Mouse (Mus musculus) intestine, embryonic 16.5 days (tissue): ENCODE measurements at regions not wholly inside any gene's neighbourhood (a gene's known extent, or its start where the extent isn't known, plus 50 kb on each side); places are given as distances from the start of the nearest gene placed in this dataset.
"Not testable (repeated sequence)": the region's sequence is repeated elsewhere in the genome, so short reads cannot be mapped to it uniquely, and the experiment has no call there.

Experiments
- ATAC-seq: fragments of 200-750 bp; cut with Nextera tagmentation; 2 replicates; pipeline ENCODE4 v1.8.0; 2017; ENCODE audit warnings: moderate TSS enrichment, moderate library complexity
- H3K27ac ChIP-seq: fragments of 300-500 bp; sonication (generic); 2 replicates; pipeline ENCODE4 v1.5.1; 2014; ENCODE audit warnings: mild to moderate bottlenecking, low read length
- H3K27me3 ChIP-seq: fragments of 300-500 bp; sonication (generic); replicated peaks from 2 replicates; pipeline ENCODE4 v1.6.1; 2014; ENCODE audit warnings: low read length, control low read depth, mixed read lengths; ENCODE audit not compliant: control insufficient read depth, insufficient read depth
- H3K36me3 ChIP-seq: fragments of 300-500 bp; sonication (generic); 2 replicates; pipeline ENCODE4 v1.6.1; 2014; ENCODE audit warnings: low read length, control low read depth; ENCODE audit not compliant: control insufficient read depth, insufficient read depth
- H3K4me1 ChIP-seq: fragments of 300-500 bp; sonication (generic); 2 replicates; pipeline ENCODE4 v1.6.1; 2014; ENCODE audit warnings: low read length, control low read depth, mixed read lengths; ENCODE audit not compliant: control insufficient read depth, insufficient read depth
- H3K4me2 ChIP-seq: fragments of 300-500 bp; sonication (generic); 2 replicates; pipeline ENCODE4 v1.6.1; 2014; ENCODE audit warnings: low read depth, low read length, control low read depth
- H3K4me3 ChIP-seq: fragments of 300-500 bp; sonication (generic); 2 replicates; pipeline ENCODE4 v1.5.1; 2014; ENCODE audit warnings: mild to moderate bottlenecking, low read length
- H3K9ac ChIP-seq: fragments of 300-500 bp; sonication (generic); 2 replicates; pipeline ENCODE4 v1.6.1; 2014; ENCODE audit warnings: low read depth, low read length
- H3K9me3 ChIP-seq: fragments of 300-500 bp; sonication (generic); 2 replicates; pipeline ENCODE4 v1.6.1; 2016; ENCODE audit warnings: low read length, control low read depth; ENCODE audit not compliant: control insufficient read depth
- WGBS: fragments of 180-500 bp; shearing (Covaris S2); extraction: QIAGEN DNeasy Blood & Tissue Kit; methylation state at CpG from one replicate; pipeline ENCODE4 v1.1.7; 2014; 5-methylcytosine and 5-hydroxymethylcytosine counted together

DNA sequence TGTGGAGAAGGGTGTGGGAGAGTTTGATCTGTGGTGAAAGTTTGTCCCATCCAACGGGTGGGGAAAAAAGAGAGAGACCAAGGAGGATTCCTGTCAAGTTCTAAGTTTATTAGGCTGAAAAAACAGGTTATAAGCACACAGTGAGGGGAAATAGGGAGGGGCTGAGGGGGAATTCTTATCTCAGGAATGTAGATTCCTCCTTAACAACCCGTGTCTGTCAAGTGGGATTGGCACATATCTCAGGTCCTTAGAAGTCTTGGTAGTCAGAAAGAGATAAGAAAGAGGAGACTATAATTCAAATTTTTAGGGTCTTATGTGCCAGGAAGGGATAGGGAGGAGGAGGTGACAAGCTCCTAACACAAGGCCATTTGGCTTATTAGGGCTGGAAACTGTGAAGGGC is 128.9 kb downstream of the 5530400C23Rik start:
- H3K4me1 ChIP-seq = no peaks in the 10 kb centered on the region
- H3K4me2 ChIP-seq = no peak overlapping the region
- no peaks in the 10 kb centered on the region for H3K27me3 ChIP-seq
- no peak overlapping the region for H3K27ac ChIP-seq
- H3K9me3 ChIP-seq = no peaks in the 10 kb centered on the region
- 0 out of 2 replicates have a peak, but pooled peaks have one; percentile 56 for ATAC-seq
- WGBS = 27% methylated on average over 2 of the region's 2 CpGs
- no peaks in the 10 kb centered on the region for H3K36me3 ChIP-seq
- H3K9ac ChIP-seq = no peak overlapping the region
- no peak overlapping the region for H3K4me3 ChIP-seq

DNA sequence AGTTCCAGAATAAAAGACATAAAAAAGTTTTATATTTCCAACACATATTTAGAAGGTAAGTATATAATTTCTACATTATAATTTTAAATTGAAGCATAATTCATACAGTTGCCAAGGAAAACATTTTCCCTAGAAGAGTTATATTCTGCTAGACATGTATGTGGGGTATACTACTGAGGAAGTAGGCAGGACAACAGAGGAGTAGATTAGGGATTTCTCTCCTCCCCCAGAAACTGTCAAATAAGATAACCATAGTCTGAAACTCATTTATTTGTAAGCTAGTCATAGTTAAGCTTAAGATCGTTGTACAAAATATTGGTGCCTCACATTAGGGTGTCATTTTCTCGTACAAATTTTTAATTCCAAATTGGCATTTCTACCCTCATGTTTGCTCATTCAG is 139.7 kb downstream of the 5530400C23Rik start:
- Histone ChIP-seq H3K9me3 (no peaks in the 10 kb centered on the region), H3K27me3 (no peaks in the 10 kb centered on the region), H3K36me3 (no peaks in the 10 kb centered on the region), H3K4me3 (no peak overlapping the region), H3K9ac (no peak overlapping the region), H3K27ac (no peak overlapping the region), H3K4me1 (no peaks in the 10 kb centered on the region), H3K4me2 (no peak overlapping the region)
- WGBS = 80% methylated on average over 2 of the region's 2 CpGs
- ATAC-seq = no peak

DNA sequence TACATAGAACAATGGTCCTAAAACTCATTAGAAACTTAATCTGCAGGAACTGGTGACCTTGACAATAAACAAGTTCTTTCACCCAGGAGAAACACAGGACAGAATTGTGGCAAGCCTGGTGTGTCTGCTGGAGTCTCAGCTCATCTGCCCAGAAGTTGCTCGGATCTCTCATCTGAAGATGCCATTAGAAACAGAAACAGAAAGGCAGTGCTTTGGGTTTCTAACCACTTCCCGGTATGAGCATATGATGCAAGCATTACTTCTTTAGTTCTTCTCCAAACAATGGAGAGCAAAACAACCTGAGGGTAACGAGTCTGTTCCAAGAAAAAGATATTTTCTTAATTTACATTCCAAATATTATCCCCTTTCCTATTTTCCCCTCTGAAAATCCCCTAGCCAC is 150.8 kb downstream of the 5530400C23Rik start:
- H3K4me2 ChIP-seq, H3K27ac ChIP-seq, H3K9ac ChIP-seq, H3K4me1 ChIP-seq, H3K9me3 ChIP-seq, H3K27me3 ChIP-seq, H3K36me3 ChIP-seq, ATAC-seq, H3K4me3 ChIP-seq: not testable (repeated sequence)
- 62% methylated on average over 1 of the region's 3 CpGs for WGBS
